Mouse (Mus musculus) ovary, postnatal 36 days (tissue): ENCODE measurements at regions not wholly inside any gene's neighbourhood (a gene's known extent, or its start where the extent isn't known, plus 50 kb on each side); places are given as distances from the start of the nearest gene placed in this dataset.

ENCODE experiments used
- DNase-seq: peaks from one replicate; pipeline ENCODE4 v3.0.0; 2022; ENCODE audit warnings: low spot score, mixed read lengths

DNA sequence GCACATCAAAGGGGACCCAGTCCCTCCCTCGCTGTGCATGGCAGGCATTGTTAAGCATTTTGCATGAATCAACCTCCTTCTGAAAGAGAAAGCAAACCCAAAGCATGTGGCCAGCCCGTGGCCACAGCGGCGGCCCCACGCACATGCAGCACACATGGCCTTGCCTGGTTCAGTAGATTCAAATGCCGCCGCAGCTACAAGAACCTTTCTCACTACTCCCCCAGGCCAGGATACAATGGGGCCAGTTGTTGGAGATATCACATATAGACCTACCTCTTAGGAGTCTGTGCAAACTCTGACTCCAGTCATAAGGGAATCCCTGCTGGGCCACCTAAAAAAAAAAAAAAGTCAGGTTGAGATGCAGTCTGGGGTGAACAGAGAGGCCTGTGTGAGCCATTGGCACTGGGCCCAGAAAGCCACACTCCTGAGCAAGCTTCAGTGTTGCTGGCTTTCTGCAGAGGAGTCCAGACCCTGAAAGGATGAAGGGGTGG lies 329.4 kb upstream of the Jarid2 start:
- no peak for DNase-seq

DNA sequence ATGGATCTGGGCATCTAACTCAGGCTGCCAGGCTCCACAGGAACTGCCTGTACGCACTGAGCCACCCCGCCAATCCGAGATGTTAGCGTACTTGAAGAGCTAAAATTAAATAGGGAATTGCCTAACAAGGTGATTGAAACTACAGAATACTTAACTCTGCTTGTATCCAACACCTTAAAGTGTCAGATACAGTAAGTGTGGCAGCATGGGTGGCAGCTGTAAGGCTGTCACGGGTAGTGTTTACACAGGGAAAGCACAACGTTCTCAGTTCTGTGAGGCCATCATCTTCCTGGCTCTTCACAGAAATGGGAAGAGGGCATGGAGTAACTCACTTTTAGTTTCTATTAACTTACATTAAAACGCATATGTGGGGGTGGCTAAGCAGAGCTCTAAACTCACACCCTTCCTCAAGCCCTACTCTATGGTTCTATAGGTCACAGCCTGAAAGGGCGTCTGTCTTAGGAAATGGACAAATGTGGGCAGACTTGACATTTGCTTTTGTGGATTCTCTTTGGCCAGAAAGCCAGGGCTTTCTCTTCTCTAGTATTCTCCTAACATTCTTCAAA lies 325.2 kb upstream of the Jarid2 start:
- DNase-seq = no peak

DNA sequence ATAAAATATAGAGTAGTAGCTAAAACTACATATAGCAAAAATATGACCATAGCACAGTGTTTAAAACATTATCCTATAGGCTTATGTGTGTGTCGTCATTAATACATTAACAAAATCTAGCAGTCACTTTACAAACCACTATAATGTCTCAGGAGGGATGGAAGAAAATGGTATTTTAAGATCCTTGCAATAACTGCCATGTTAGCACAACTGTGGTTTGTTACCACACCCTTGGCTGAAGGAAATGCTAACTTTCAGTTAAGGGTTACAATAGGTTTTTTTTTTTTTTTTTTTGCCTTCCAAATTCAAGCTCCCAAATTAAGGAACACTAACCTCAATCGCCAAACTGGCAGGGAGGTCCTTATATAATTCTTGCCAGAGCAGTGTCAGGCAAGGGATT lies 322.0 kb upstream of the Jarid2 start:
- no peak for DNase-seq

DNA sequence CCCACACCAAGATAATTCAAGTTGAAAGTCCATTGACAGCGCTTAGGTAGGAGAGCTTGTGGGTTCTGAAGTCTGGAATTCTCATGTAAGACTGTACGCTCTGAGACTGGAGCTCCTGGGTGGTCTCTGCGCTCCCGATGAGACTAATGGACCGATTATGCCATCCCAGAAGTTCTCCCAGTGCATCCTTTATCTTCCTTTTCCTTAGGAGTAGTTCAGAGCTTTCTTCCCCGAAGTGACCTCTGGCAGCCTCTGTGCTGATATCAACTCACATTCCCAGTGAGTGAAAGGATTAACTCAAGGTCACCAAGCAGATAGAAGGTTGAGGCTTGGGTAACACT lies 320.7 kb upstream of the Jarid2 start:
- no peak for DNase-seq

DNA sequence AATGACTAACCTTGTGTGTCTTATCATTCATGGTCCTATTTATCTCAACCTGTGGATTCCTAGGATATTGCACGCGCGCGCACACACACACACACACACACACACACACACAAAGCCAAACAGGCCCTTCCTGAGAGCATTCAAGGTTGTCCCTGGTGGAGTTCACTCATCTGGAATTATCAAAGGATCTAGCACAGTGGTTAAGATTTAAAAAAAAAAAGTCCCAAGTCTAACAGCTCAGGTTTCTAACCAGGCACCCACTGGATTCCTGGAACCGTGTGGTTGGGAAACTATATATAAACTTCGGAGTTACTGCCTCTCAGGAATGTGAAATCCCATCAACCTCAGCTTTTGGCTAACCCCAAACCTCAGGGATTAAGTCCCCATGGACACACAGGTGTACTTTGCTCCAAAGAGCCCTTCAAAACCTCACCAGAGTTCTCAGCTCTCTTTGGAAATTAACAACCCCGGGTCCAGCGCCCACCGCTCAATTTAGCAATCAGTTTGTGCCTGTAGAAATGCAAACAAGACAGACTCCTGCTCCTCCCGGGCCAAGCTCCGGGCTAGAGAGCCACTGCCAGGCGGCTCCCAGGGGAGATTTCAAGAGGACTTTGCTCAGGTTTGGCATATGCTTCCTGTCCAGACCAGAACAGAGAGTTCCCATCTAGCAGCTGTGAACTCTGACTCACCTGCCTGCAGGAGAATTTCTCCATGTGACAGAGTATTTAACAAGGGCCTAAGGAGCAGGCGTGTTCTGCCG lies 320.1 kb upstream of the Jarid2 start:
- peak; percentile 26 for DNase-seq

DNA sequence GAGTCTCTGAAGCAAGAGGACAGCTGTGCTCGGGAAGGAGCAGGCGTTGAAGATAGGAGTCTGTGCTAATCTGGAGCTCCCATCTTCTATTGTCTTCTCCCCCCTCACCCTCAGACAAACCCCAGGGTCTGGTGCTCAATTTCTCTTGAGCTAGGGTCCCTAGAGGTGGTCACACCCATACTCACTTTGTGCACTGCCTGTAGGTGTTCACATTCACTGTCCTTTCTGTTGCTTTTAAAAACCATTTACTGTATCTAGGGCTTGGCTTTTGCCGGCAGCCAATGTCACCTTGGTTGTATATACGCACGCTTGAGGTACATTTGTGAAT lies 319.6 kb upstream of the Jarid2 start:
- DNase-seq = no peak

DNA sequence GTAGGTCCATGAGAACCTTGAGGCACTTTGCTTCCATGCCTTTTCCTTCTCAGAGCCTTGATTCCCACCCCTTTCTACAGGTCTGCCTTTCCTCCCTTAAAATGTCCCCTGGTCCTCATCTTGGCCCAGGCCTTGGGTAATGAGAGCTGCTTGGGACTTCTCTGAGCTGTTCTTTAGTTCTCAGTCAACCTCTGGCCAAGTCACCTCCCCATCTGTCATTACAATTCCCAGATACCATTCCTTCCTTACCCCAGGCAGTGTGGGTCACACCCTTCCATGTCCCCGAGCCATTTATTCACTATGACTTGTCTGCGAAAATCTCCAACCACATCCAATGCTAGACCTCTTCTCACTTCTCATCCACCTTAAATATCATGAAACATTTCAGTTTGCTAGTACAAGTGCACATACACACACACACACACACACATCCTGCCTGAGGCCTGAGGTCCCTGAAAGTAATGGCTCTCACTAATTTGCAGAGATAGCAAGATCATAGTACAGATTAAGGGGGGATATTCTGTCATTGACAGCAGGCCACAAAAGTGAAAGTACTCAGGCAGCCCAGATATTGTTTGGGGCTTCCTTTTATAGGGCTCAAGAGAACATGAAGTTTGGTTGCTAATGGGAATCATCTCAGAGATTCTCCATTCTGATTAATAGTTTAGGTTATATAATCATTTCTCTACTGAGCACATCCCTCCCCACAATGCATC lies 317.3 kb upstream of the Jarid2 start:
- no peak for DNase-seq

DNA sequence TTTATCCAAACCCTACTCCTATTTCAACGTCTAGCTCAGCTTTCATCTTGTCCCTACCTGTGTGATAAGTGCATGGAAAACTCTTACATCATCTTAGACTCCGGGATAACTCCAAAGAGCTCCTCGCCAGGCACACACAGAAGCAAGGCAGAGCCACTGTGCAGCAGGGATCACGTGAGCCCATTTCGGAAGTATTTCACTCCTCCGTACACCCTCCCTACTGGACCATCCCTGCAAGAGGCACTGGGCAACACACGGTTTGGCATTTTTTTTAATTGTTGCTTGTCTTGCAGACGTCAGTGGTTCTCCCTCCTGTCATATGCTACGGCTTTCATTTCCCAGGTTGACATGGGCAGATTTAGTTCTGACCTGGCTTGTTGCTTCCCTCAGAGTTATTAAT lies 316.0 kb upstream of the Jarid2 start:
- no peak for DNase-seq

DNA sequence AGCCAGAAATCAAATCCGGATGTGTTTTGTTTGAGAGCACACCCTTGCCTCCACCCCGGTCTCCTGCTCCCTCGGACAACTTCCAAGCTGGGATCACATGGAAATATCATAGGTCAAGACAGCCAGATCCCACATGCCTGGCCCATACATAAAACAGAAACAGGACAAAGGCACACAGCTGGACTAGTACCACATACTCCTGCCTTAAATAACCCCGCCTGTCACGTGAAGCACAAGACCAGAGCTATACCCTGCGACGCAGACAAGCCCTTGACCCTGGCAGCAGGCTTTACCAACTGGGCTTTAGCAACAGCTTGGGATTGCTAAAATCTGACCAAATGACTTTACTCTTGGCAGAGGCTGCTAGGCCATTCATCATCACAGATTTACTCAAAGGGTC lies 313.3 kb upstream of the Jarid2 start:
- DNase-seq = peak; percentile 8

DNA sequence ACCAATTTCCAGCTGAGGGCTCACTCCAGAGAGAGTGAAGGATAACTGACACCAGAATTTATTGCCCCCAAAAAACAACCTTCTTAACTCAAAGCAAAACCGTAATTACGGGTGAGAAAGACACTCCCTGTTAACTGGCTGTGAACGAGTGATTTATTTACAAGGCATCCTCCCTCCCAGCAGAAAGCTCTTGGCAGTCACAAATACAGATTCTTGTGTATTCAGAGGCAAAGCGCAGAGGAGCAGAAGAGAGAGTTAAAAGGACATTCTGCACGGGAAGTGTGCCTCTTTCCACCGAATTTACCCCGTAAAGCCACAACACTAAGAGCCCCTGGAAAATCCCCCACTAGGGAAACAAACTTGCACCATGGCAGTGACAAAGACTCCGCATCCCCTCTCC lies 312.3 kb upstream of the Jarid2 start:
- DNase-seq = no peak

DNA sequence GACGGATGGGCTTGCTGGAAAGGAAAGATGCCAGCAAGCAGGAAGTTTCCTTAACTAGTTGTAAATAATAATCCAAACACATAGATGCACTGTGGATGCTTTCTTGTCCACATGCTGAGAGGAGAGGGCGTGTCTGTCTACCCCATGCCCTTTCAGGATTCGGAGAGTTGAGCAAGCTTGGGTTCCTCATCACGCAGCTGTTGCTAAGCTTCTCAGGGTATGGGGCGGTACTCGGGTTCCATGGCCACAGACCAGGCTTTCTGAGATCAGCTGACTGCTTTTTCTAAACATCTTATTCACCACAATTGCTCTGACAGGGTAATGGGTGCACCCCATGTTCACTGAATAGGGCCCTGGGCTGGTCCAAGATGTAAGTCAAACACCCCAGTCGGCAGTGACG lies 310.2 kb upstream of the Jarid2 start:
- DNase-seq = no peak

DNA sequence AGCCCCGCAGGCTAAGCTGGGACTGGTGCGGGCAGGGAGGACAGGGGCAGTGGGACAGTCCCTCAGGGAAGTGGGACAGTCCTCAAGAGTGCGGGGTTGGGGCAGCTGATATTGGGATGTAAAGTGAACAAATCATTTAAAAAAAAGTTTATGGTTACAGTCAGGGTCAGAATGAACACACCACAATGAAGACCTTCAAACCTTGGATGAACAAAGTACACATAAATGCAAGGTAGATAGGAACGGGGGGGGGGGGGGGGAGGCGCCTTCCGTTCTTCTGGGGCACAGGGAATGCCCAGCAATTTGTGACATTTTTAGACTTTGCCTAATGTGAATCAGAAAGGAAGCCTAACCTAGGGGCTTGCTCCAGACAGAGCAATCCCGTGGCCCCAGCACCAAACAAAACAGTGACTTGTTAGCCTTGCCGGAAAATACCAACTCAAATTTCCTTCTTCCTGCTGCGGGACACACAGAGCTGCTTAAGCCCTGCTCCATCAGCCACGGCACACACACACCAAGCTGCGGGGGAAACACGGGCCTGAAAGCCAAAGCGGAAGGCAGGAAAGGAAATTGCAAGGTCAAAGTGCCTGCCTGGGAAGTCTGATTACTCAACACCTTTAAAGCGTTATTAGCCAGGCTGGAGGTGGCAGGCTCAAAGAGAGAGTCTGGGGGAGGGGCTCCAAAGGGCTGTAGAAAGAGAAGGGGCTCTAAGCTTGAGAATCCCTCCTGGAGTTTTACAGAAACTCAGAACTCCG lies 309.6 kb upstream of the Jarid2 start:
- peak; percentile 10 for DNase-seq

DNA sequence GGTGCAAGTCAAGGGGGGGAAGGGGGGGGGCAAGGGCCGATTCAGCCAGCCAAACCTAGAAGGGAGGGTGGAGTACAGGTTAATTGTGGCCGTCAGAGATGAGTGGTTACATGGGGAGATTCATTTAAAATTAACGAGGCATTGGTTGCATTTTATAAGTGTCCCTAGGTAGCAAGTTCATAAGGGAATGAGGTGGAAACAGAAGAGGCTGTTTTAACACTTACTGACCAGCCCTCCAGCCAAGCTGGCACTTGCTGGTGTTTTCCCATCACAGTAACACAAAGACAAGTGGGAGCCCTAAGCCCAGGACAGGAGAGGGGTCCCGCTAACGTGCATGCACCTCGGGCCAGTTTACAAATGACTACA lies 309.1 kb upstream of the Jarid2 start:
- DNase-seq = no peak

DNA sequence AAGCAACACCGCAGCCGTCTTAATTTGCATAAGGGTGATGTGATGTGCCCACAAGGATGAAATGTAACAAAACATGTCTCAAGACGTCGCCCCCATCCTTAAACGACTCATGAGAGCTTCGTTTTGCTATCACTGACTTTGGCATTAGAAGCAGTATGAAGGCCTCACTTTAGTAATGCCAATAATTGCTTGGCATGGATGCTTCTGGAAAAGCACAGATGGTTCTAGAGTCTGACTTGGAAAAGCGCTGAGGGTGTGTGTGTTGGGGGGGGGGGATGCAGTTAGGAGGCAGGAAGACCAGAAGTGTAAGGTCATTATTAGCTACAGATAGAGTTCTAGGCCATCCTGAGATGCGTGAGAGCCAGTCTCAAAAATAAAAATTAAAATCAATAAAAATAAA lies 308.3 kb upstream of the Jarid2 start:
- no peak for DNase-seq

DNA sequence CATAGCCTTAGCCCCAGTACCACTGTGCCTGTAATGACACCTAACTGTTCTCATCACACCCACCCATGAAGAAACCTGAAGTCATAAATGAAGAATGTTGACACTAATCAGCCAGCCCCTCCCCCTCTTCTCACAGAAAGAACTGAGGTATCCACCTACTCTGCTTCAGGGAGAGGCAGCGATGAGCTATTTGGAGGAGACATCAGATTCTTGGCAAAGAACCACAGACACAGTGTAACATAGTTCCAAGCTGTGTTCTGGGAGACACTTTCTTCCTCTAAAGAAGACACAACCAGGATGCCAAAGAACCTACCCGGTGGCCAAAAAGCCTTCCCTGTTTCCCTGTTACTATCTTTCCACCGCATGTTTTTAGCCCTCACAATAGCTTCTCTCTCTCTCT lies 307.8 kb upstream of the Jarid2 start:
- DNase-seq = no peak

DNA sequence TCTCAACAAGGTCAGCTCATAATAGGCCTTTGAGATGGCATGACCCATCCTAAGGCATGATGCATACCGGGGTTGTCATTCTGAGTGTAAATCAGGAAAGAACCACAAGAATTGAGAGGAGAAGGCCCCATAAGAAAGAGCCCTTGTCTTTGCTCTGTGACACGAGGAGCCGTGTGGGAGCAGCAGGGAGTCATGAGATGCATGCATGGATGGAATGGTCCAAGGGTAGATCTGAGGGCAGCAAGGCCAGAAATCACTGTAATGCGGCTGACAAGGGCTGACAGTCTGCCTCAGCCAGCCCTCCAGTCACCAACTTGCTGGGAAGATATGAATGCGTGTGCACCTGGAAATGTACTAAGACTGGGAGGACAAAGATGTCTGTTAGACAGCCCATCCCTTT lies 307.4 kb upstream of the Jarid2 start:
- DNase-seq = no peak

DNA sequence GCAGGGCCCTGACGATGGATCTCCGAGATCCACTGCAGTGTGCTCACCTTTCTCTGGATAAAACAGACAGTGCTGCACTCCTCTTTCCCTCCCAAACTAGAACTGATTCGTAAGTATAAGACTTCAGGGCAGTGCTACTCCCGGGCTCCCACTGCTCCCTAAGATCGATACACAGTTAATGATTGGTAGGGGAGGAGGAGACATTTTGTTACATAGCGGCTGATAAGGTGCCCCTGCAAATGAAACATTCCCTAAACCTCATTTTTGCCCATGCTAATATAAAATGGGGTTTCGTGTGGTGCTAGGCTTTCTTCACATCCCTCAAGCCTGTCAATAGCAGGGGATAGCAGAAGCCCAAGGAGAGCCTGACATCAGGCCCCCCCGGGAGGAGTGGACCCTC lies 298.8 kb upstream of the Jarid2 start:
- DNase-seq = no peak

DNA sequence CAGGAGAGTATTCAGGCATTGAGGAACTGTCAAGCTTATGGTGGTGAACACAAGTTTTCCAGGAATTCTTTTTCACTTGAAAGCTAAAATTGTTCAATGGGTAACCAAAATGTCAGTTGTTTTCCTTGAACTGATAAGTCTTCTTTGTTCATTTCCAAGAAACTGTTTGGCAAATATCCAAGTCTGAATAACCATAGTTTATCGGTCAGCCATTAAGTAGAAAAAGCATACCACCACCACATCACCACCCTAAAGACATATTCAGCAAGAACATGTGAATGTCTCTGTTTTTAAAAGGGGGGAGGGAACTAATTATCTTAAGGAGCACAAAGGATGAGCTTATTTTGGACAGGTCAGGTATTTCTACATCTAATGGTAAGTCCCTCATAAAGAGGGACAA lies 291.6 kb upstream of the Jarid2 start:
- DNase-seq = no peak

DNA sequence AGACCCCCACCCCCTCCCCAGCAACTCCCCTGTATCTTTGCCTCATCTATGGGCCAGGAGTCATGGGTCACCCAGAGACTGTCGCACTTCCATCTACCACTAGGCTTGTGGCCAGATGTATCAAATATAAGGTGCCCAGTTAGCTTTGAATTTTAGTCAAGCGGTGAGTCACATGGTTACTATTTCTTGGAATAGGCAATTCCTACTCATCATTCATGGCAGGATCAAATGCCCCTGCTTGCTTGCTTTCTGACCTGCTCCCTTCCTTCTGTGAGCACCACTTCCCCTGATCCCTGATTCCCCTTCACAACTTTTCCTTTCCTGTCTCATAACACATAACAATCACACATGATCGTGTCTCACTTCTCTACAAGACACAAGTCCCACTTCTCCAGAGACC lies 288.2 kb upstream of the Jarid2 start:
- DNase-seq = no peak

DNA sequence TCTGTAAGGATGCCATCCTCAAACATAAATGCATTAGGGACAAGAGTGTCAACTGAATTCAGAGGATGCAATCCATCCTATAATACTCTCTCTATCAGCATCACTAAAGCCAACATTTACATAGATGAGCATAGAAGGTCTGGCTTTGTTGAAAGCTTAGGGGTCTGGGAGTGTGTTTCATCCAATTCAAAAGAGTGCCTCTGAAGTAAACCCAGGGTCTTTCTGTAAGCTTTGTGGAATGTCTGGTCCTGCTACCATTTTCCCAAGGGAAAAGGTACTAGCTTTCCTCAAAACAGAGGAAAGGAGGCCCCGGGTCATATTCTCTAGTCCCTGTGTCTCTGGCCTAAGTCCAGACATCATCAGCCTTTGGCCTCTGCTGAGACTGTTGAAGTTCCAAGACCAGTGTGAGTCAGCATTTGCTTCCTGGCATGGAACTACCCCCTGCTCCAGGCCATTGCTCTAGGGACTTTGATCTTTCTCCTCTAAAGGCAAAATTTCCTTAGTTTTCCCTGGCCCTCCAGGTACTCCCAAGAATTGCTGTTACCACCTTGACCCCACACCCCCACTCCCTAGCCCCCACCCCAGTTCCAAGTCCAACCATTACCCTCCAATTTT lies 280.0 kb upstream of the Jarid2 start:
- DNase-seq = no peak

DNA sequence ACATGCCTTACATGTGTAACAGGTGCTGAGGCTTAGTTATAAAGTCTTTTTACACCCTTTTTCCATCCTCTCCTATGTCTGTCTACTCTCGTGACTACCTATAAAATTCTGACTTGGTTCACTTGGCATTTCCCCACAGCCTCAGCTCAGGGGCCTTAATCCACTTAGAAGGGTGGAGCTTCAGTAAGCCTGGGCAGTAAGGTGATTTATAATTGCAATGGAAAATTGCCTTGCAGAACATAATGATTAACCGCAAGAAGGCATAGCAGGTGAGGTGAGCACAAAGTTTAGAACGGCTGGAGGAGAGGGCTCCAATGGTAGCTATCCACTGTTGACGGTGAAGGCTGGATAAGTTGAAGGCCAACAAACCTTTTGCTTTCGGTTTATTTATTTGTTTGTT lies 278.1 kb upstream of the Jarid2 start:
- DNase-seq = no peak

DNA sequence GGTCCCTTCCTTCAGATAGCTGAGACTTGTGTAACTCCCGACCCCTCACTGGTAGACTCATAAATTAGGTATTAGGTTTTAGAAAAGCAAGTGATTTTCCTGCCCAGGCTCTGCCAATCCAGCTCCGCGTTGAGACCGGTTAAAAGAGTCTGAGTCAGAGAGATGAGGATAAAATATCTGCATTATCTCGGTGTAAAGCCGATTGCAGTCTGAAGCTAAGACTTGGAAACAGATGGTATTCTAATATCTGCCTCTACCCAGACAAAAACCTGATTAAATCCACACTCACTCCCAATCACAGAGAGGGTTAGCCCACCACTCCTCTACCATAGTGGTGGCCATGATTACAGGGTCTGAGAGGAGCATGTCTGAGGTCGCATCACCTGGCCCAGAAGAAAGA lies 276.1 kb upstream of the Jarid2 start:
- no peak for DNase-seq

DNA sequence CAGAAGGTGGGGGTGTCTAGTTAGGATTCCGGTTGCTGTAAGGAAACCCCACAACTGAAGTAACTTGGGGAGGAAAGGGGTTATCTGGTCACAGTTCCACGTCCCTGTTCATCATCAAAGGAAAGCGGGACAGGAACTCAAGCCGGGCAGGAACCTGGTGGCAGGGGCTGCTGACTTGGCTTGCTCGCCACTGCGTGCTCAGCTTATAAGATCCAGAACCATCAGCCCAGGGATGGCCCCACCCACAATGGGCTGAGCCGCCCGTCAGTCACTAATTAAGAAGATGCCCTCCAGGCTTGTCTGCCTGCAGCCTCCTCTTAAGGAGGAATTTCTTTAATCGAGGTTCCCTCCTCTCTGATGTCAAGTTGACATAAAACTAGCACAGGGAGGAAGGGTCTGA lies 275.1 kb upstream of the Jarid2 start:
- no peak for DNase-seq
